Mouse (Mus musculus) right cerebral cortex, postnatal 14 days (tissue): ENCODE results near the gene Fgfbp3.
A peak's percentile ranks its signal among the peaks of the same experiment; 100 is the strongest.
"Not testable (repeated sequence)": the region's sequence is repeated elsewhere in the genome, so short reads cannot be mapped to it uniquely, and the experiment has no call there.

Source experiments
- DNase-seq: peaks from one replicate; pipeline ENCODE4 v3.0.0; 2022

Fgfbp3 gene

DNA sequence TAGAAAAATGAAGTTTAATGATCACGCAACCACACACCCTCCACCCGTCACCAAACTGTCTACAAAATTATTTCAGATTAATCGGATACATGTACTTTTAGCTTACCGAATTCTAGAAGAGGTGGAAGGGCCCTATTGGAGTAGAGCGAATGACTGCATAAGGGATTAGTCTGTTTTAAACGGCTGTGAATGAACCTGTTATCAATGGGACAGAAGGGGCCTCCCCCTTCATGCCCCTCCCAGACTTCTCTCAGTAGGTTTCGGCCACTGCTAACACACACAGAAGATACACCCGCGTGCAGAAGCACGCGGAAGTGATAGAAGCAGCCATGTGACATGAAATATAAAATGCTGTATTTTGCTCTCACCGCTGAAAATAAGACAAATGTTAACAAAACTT is at the start of gene Fgfbp3:
Gene Fgfbp3 (minus strand): TSS at position 150 of the 400 bp plus-strand sequence.
- DNase-seq: no peak

DNA sequence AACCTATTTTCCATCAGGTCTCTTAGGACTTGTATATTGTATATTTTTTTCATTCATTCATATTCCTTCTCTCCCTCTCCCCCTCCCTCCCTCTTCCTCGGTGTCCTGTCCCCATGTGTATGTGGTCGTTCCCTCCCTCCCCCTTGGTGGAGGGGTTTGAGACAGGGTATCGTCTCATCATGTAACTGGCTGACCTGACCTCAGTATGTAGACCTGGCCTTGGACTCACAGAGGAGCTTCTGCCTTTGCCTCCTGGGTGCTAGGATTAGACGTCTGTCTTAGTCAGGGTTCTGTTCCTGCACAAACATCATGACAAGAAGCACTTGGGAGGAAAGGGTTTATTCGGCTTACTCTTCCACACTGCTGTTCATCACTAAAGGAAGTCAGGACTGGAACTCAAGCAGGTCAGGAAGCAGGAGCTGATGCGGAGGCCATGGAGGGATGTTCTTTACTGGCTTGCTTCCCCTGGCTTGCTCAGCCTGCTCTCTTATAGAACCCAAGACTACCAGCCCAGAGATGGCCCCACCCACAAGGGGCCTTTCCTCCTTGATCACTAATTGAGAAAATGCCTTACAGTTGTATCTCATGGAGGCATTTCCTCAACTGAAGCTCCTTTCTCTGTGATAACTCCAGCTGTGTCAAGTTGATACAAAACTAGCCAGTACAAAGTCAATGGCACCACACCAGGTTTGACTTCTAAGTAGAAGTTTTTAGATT is 43.3 kb upstream of the Fgfbp3 start:
- not testable (repeated sequence) for DNase-seq

DNA sequence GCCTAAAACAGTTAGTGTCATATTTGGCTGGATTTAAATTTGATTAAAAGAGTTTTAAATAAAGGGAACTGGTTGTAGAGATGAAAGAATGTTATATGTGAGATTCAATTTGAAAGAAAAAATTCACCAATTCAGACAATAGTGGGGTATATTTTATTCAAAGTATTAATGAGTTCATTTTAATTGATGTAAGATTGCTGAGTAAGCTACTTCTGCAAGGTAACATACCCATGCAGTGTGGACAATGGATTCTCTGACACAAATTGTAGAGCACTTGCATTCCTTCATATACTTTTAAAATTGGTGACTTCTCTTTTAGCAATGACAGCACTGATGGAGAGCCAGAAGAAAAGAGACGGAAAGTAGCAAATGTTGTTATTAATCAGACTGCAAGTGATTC is 41.9 kb upstream of the Fgfbp3 start:
- no peak for DNase-seq

DNA sequence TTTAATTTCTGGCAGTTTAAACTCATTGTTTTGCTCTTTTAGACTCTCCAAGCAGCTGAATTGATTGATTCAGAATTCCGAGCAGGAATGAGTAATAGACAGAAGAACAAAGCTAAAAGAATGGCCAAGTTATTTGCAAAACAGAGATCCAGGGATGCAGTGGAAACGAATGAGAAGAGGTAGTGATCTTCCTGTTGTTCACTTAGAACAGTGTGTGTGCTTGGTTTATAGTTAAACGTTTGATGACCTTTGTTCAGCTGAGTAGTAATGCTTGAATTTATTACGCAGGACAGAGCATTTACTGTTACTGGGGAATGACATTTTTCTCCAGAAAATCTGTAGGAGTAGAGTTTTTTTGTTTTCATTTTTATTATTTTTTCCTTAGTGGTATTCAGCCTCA is 38.9 kb upstream of the Fgfbp3 start:
- DNase-seq: no peak

DNA sequence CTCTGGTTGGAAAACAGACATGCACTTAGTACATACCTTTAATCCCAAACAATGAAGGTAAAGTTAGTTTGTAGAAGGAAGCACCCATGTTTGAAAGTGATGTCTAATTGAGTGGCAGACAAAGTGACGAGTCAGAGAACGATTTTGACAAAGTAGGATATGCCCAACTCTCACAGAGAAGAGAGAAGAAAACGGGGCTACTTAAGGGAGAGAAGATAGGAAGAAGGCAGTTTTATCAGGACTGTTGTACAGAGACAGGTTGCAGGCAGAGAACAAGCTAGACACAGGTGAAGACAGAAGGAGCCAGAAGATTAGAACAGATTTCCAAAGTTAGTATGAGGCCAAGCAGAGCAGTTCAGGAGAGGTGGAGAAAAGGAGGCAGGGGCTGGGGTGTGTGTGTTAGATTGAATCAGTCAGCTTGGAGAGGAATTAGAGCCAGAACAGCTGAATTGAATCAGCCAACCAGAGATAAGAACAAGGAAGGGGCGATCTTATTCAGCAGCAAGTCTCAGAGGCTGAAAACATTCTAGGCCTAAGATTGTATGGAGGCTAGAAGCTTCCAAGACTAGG is 34.3 kb upstream of the Fgfbp3 start:
- no peak for DNase-seq

DNA sequence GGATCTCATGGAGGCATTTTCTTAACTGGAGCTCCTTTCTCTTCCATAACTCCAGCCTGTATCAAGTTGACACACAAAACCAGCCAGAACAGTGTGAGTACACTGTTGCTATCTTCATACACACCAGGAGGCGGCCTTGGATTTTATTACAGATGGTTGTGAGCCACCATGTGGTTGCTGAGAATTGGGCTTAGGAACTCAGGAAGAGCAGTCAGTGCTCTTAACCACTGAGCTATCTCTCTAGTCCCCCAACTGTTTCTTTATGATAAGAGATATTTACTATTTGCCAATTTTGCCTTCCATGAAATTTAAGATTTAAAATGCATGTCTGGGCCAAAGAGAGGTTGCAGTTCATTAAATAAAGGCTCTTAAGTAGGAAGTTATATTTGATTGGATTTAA is 20.6 kb upstream of the Fgfbp3 start:
- no peak for DNase-seq

DNA sequence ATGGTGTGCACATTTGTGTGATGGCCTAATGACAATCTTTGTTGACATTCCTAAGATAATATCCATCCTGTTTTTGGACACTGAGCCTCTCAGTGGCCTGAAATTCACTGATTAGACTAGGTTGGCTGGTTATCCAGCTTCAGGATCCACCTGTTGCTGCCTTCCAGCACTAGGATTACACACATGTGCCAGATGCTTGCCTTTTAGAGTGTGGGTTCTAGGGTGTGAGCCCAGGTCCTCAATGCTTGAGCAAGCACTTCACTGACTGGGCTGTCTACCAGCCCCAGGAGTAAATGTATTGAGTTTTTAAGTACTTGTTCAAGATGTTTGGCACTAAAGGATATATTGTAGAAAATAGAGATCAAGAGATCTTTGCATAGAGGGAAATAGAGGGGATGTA is 18.6 kb upstream of the Fgfbp3 start:
- DNase-seq: no peak

DNA sequence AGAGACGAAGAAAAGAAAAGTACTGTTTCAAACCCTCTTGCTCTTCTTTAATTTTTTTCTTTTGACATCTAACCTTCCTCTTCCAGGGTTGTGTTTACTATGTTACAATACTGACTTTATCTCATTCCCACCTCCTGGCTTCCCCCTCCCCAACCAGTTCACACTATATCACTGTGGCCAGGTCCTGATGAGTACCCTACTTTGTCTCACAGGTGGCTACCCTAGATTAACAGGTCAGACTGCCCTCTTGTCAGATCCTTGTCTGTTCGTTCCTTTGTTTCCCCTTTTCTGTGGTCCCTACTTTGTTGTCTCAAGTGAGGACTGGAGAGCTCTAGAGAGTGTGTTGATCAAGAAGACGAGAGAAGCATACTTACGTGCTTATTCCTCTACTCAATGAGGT is 16.9 kb upstream of the Fgfbp3 start:
- no peak for DNase-seq

DNA sequence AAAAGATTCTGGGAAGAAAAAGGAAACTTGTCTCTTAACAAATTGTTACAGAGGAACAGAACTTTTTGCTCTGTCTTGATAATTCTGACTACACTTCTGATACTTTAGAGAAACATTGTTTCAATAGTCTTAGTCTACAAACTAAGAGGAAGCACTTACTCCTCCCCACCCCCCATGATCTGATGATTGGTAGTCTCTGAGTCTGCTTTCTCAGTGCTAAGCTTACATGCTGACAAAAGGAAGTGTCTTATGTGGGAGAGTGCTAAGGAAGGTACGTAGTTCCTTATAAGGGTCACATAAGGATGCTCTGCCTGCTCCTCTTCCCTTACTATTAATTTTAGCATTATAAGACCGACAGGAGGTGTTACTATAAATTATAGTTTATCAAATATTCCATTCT is 13.2 kb upstream of the Fgfbp3 start:
- no peak for DNase-seq

DNA sequence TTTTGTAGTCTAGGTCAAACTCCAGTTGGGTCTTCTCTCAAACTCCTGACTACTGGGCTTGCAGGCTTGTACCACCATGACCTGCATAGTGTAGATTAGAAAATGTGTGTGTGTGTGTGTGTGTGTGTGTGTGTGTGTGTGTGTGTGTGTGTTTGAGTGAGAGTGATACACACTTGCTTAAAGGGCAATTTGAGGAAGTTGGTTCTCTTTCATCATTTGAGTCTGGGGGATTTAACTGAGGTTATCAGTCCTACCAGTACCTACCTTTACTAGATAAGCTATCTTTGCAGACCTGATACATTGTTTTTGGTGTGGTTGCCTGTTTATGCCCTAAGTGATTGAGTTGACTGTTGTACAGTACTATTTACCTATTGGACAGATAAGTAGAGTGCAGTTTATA is 12.7 kb upstream of the Fgfbp3 start:
- DNase-seq: no peak

DNA sequence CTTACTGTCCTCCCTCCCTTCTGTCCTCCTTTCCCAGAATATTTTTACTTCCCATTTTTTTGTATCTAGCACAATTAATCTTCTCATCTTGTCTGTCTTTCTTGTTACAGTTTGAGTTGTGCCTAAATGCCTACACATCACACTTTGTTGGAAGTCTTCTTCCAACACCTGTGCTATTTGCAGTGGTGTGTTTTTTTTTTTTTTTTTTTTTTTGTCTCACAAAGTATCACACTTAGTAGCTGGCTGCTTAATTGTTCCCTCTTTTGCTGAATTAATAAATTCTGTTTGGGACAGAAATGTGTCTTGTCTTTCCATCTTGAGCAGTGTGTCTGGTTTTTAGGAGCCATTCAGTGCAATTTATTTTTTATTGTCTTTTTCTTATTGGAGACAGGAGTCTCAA is 10.4 kb upstream of the Fgfbp3 start:
- no peak for DNase-seq

DNA sequence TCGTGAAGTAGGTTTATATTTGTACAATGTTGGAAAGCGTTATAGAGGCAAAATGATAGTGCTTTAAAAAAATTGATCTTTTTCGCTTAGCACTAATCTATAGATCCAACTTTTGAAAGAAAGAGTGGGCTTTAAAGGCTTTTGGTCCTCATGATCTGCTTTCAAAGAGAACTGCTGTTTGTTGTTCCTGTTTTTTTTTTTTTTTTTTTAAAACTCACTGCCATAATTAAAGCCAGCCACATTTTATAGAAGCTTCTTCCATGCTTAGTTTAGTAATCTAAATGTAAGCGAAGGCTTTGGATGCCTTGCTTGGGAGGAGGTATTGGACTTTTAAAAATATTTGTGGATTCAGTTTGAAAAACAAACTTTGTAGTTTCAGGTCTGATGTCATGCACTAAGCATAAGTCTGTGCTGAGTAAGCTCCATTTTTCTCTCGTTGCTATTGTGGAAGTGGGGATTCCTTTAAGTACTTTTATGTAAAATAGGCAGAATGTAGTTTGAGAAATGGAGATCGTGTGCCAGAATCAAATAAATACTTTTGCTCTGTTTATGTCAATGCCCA is 8.5 kb upstream of the Fgfbp3 start:
- DNase-seq: no peak

DNA sequence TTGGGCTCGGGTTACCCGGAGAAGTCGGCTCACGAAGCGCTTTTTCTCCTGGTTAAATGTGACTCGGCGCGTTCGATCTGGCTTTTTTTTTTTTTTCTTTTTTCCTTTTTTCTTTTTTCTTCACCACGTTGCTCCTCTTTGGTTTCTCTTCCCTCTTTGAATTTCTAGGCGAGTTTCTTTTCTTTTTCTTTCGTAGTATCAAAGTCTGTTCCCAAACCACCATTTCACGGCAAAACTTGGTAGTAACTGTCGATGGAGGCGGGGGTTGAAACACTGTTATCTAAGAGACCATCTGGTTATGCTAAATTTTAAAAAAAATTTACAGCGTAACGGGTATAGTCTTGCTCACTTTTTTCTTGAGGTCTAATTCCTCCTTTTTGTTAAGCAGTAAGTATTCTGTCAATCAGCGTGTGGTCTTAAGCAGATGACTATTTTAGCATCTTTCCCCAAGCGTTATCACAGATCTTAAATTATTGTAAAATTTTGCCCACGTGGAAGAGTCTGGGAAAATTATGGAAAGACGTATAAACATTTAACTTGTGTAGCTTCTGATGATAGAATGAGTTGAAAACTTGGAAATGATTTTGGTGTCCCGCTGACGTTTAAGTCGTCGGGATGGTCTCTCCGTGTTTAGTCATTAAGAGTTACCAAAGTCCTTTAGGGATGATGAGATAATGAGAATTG is 7.3 kb upstream of the Fgfbp3 start:
- no peak for DNase-seq

DNA sequence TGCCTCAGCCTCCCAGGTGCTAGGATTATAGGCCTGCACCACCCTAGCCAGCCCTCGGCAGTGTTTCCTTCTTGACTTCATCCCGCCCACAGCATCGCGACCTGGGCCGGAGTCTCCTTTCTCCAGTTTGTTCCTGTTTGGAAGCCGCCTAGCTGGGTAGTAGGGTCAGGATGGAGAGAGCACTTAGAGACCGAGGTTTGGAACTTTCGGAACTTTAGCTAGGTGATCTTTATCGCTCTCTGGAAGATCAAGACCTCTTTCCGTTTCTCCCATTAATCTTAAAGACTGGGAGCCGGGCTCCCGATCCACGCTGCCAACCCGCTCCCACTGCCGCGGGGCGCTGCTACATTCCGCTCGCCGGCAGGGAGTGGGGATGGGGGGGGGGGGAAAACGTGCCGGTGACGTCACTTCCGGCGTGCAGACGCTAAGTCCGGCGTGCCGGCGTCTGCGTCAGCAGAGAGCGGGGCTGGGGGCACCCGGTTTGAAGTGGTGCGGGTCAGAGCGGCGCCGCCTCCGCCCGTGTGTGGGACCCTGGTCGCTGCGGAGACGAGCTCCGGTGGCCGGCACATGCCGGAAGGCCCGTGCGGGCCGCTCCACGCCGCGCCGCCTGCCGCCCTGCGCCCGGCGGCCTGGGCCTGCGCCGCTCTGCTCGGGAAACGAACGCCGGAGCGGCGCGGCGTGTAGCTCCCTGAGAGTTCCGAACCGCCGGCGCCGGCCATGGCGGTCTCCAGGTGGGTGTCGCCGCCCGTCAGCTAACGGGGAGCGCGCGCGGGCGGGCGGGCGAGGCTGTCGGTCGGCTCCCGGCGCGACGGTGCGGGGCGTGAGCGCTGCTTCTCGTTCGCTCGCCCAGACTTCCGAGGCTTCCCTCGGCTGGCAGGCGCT is 6.5 kb upstream of the Fgfbp3 start, which contains the start of gene Btaf1:
Gene Btaf1 (plus strand): TSS at position 409 of the 882 bp plus-strand sequence.
- peak; percentile 91 for DNase-seq

DNA sequence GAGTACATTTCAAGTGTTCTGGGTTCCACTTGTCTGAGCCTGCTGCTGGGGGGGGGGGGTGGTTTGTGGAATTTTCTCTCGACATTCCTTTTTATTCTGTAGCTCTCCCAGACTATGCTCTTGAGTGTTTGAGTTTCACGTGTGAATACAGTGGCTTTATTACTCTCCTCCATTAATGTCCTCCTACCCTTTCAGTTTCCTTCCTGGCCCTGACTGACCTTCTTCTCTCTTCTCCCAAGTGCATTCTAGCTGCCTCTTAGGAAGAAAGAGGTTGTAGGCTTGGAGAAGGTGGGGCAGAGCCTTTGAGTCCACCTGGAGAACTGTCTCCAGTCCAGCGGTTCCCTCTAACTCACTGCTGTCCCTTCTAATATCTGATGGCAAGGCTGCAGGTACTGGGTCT is 3.5 kb upstream of the Fgfbp3 start:
- no peak for DNase-seq

DNA sequence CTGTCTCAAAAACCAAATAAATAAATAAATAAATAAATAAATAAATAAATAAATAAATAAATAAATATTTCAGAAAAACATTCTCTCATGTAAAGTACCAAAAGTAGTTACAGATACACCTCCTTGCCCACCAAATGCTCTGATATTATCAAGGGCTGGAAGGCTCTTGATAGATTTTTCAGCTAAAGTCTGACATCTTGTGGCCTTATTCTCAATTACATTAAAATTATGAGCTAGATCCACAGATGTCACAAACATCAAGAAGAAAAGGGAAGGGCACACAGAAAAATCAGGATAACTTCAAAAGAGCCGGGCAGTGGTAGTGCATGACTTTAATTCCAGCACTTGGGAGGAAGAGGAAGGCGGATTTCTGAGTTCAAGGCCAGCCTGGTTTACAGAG is 2.6 kb upstream of the Fgfbp3 start:
- DNase-seq: no peak

DNA sequence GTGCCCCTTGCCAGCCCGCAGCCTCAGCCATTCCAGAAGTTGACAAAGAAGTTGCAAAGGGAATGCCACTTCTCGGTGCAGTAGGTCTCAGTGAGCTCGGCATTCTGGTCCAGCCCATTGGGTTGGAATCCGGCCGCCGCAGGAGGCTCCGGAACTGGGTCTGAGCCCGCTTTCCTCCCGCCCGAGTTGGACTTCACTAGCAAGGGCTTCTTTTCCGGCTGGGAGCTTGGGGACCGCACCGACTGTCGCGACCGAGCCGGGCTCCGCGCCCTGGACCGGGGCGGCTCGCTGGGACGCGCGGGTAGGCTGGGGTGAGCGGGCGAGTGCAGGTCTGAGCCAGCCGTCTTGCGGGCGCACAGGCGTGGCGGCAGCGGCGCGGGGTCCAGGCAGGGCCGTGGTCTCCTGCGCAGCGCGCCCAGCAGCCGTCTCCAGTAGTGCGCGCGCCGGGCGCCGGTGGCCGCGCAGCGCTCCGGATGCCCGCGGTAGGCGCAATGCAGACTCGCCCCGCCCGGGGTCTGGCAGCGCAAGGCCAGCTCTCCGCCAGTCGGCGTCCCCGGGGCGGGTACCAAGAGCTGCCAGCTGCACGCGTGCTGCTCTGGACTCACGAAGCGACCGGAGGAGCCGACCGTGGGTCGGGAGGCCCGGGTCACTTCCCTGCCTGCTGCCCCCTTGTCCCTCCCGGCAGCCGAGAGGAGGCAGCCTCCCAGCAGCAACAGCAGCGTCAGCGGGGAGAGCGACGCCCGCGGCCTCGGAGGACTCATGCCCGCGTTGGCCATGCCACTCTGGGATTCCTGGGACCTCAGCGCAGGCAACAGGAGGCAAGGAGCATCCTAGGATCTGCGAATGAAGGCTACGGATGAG is 744 bp downstream of the Fgfbp3 start:
- peak; percentile 86 for DNase-seq

DNA sequence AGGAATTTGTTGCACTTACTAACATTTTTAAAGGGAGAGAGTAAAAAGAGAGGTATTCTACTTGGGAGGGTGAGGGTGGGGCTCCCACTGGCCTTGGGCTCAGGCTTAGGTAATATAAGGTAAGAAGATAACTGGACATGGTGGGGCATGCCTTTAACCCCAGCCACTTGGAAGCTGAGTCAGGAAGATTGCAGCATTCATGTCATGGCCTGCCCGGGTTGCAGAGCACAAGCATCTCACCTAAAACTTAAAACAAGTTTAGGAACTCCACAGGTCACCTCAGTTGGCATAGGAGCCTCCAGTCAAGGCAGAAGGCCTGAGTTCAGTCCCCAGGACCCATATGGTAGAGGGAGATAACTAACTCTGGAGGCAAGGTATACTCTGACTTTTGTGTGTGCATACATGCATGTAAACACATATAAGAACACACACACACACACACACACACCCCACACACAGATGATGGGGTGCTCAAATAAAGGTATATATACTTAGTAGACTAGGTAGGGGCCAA is 2.5 kb downstream of the Fgfbp3 start:
- no peak for DNase-seq

DNA sequence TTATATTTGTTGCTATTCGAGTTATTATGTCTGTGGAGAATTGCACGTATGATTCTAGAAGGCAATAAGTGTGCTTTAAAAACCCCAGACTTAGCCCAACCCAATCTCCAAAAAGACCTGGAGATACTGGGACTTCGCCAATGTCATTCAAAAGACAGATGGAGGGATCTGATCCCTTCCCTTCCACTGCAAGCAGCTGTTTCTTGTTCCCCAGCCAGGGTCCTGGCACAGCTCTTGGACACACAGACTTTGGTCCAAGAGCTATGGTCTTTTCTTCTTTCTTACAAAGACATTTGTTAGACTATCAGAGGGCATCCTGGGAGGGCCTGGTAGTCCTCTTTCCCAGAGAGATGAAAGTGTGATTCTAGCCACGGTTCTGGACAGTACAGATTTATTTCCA is 3.2 kb downstream of the Fgfbp3 start:
- DNase-seq: no peak

DNA sequence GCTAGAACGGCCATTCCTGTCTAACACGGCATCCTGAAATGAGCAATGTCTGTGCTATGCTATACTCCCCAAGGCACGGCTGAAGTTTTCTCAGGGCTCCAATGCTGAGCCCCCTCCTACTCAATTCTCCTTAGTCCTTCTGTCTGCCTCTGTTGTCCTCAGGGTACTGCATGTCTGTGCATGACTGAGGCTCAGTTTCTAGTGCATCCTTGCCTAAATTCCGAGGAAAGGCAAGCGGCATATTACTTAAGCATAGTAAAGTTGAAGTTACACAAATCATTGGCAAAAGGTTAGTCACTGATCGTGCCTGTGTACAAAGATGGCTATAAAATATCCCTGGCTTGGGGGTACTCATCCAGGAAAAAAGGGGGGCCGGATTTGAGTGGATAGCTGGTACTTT is 6.4 kb downstream of the Fgfbp3 start:
- no peak for DNase-seq

DNA sequence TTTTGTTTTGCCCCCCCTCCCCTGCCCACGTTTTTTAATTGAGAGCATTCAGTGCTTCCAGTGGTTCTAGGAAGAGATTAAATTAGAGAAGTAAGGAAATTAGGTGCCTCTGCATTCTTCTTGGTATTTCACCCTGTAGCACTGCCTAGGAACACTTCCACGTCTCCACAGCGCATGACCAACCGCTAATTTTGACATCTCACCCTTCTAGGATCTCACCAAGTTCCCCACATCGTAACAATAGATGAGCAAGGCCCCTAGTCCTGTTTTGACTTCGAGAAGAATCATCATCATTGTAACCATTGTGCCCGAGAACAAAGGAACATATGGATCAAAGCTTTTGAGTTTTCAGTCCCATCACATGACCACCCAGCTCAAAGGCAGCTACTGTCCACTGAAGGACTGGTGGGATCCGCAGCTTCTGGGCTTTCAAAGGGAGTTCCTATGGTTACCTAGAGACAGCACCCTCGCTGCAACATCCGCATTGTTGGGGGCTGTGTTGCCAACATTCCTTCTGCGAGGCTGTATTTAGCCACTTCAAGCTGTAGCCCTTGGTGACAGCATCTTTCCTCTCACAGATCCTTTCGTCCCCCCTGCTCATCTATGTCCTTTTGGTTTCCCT is 8.9 kb downstream of the Fgfbp3 start:
- DNase-seq: peak; percentile 48
